Comparison of ENCODE assay signal across 27 mouse cellular contexts in genomic region chrX:106871894-106872293, GRCm38 (mm10). TPM values are rescaled to one million over a fixed set of nuclear protein-coding genes. Genes with fewer than 3 reads are reported as not detected.
DNase-seq lines count a peak whose midpoint lies in the region; ATAC-seq and TF ChIP-seq lines count a peak whose summit lies in the region.
"Had no signal": no experiment of that assay in that cellular context is flagged by ENCODE, and none has a peak within 500 bp of the region (broad histone marks: within the 10 kb centered on the region; RNA-seq: fewer than 3 reads in every experiment).

No protein-coding gene starts in this region.

- no peak for TF ChIP-seq CTCF in gastrocnemius, adult 2 months (IDR thresholded peaks at IDR 0.05)

- H3K9ac ChIP-seq in embryonic facial prominence, embryonic 12.5 days: no peak overlapping the region
- H3K9ac ChIP-seq in embryonic facial prominence, embryonic 15.5 days: no peak overlapping the region
- no peak overlapping the region for H3K9ac ChIP-seq in limb, embryonic 14.5 days (ENCODE audit: low read depth, low read length, severe bottlenecking)
- H3K9ac ChIP-seq: forebrain, embryonic 13.5 days; hindbrain, embryonic 14.5 days; intestine, embryonic 15.5 days; liver, postnatal 0 days; midbrain, embryonic 13.5 days had no signal

- no peaks in the 10 kb centered on the region for H3K9me3 ChIP-seq in embryonic facial prominence, embryonic 12.5 days
- no peaks in the 10 kb centered on the region for H3K9me3 ChIP-seq in embryonic facial prominence, embryonic 15.5 days (replicated peaks)
- no peaks in the 10 kb centered on the region for H3K9me3 ChIP-seq in limb, embryonic 14.5 days (ENCODE audit: control insufficient read depth, low read length)
- H3K9me3 ChIP-seq: forebrain, embryonic 13.5 days; intestine, embryonic 15.5 days; megakaryocyte, embryonic 14.5 days; midbrain, embryonic 13.5 days had no signal

- H3K27ac ChIP-seq in gastrocnemius, adult 2 months: 0 out of 2 replicates have a peak overlapping the region, but pooled peaks have one; percentile 38
- peak overlapping the region; percentile 60; the same call in 1 of the 2 replicates for H3K27ac ChIP-seq in embryonic facial prominence, embryonic 12.5 days
- peak overlapping the region; percentile 77 for H3K27ac ChIP-seq in embryonic facial prominence, embryonic 15.5 days (replicated peaks)
- peak overlapping the region; percentile 52; the same call in 1 of the 2 replicates for H3K27ac ChIP-seq in limb, embryonic 14.5 days (replicated peaks; ENCODE audit: low read depth, low read length)
- H3K27ac ChIP-seq: forebrain, embryonic 13.5 days; hindbrain, embryonic 14.5 days; intestine, embryonic 15.5 days; midbrain, embryonic 13.5 days had no signal

- H3K4me1 ChIP-seq in embryonic facial prominence, embryonic 12.5 days: no peaks in the 10 kb centered on the region
- no peaks in the 10 kb centered on the region for H3K4me1 ChIP-seq in embryonic facial prominence, embryonic 15.5 days
- no peaks in the 10 kb centered on the region for H3K4me1 ChIP-seq in limb, embryonic 14.5 days (ENCODE audit: control insufficient read depth, insufficient read depth, low read length)
- H3K4me1 ChIP-seq: forebrain, embryonic 13.5 days; intestine, embryonic 15.5 days; megakaryocyte, embryonic 14.5 days; midbrain, embryonic 13.5 days had no signal

- no peak for ATAC-seq in embryonic facial prominence, embryonic 12.5 days (ENCODE audit: insufficient number of reproducible peaks, insufficient read depth, low FRiP score, low TSS enrichment)
- no peak for ATAC-seq in embryonic facial prominence, embryonic 15.5 days (ENCODE audit: insufficient number of reproducible peaks, low FRiP score, low TSS enrichment, low read depth)
- peak; percentile 79 for ATAC-seq in limb, embryonic 14.5 days (ENCODE audit: low FRiP score, low read depth)
- ATAC-seq: intestine, embryonic 15.5 days; liver, postnatal 0 days; midbrain, embryonic 13.5 days; Patski had no signal

- H3K4me2 ChIP-seq in embryonic facial prominence, embryonic 12.5 days (replicated peaks): no peak overlapping the region
- H3K4me2 ChIP-seq in embryonic facial prominence, embryonic 15.5 days (replicated peaks): no peak overlapping the region
- H3K4me2 ChIP-seq in limb, embryonic 14.5 days (replicated peaks; ENCODE audit: low read depth, low read length, severe bottlenecking): no peak overlapping the region
- H3K4me2 ChIP-seq: forebrain, embryonic 13.5 days; hindbrain, embryonic 14.5 days; intestine, embryonic 15.5 days; liver, embryonic 11.5 days; midbrain, embryonic 13.5 days had no signal

- H3K27me3 ChIP-seq in embryonic facial prominence, embryonic 12.5 days: no peaks in the 10 kb centered on the region
- H3K27me3 ChIP-seq in embryonic facial prominence, embryonic 15.5 days: no peaks in the 10 kb centered on the region
- H3K27me3 ChIP-seq in limb, embryonic 14.5 days (ENCODE audit: control insufficient read depth, insufficient read depth, low read length): no peaks in the 10 kb centered on the region
- H3K27me3 ChIP-seq: intestine, embryonic 15.5 days; midbrain, embryonic 13.5 days had no signal

- 31% methylated on average over 3 of the region's 3 CpGs for WGBS in embryonic facial prominence, embryonic 12.5 days
- WGBS in embryonic facial prominence, embryonic 15.5 days: 25% methylated on average over 3 of the region's 3 CpGs
- 37% methylated on average over 3 of the region's 3 CpGs for WGBS in limb, embryonic 14.5 days

- intact Hi-C loops in gastrocnemius, adult 2 months (cut with DNase I): no loop called here

- no peak for DNase-seq in gastrocnemius, adult 2 months
- no peak for DNase-seq in gastrocnemius, adult 8-10 months (ENCODE audit: low spot score in 2 of 2)
- DNase-seq in limb, embryonic 14.5 days (ENCODE audit: low spot score): peak; percentile 53
- no peak for DNase-seq in heart, adult 11 months
- no peak for DNase-seq in cerebellum, adult 11-12 months
- DNase-seq: adrenal gland, postnatal 36 days; cerebellum, adult 9-11 months; gastrocnemius, postnatal 25 days; heart, postnatal 4 days; kidney, adult 9 months; liver, postnatal 0 days; lung, postnatal 36 days had no signal

- no peak overlapping the region for H3K4me3 ChIP-seq in gastrocnemius, adult 2 months
- no peak overlapping the region for H3K4me3 ChIP-seq in embryonic facial prominence, embryonic 12.5 days
- no peak overlapping the region for H3K4me3 ChIP-seq in embryonic facial prominence, embryonic 15.5 days (replicated peaks)
- no peak overlapping the region for H3K4me3 ChIP-seq in limb, embryonic 14.5 days (replicated peaks; ENCODE audit: low read length)
- H3K4me3 ChIP-seq: erythroblast, embryonic 14.5 days; forebrain, embryonic 13.5 days; intestine, embryonic 15.5 days; megakaryocyte, embryonic 14.5 days; midbrain, embryonic 13.5 days had no signal

- H3K36me3 ChIP-seq in embryonic facial prominence, embryonic 12.5 days: no peaks in the 10 kb centered on the region
- no peaks in the 10 kb centered on the region for H3K36me3 ChIP-seq in embryonic facial prominence, embryonic 15.5 days
- H3K36me3 ChIP-seq in limb, embryonic 14.5 days (ENCODE audit: control insufficient read depth, insufficient read depth, low read length): no peaks in the 10 kb centered on the region
- H3K36me3 ChIP-seq: intestine, embryonic 15.5 days; midbrain, embryonic 13.5 days had no signal

- no peak for TF ChIP-seq POLR2A in limb, embryonic 14.5 days (IDR thresholded peaks at IDR 0.05; ENCODE audit: borderline replicate concordance, extremely low read depth, insufficient read depth, insufficient read length)

RNA-seq across cellular contexts. Expression of gene Rtl3, which starts 31.4 kb away (rescaled TPM):
- total RNA-seq in gastrocnemius, adult 2 months (2021): 1 to 10 TPM in 1 of 2 experiments, under 1 TPM in 1; 0.41 to 1.8 TPM
- under 1 TPM; 0.46 to 0.56 (median 0.48) TPM for total RNA-seq in gastrocnemius, adult 8-10 months (2022)
- 44.1 and 57.9 TPM in 2 replicates for polyA plus RNA-seq in embryonic facial prominence, embryonic 12.5 days (2016; fragmentation: Nextera tagmentation; extraction: Ambion mirVana)
- polyA plus RNA-seq in embryonic facial prominence, embryonic 15.5 days (2015; fragmentation: Nextera tagmentation; extraction: Ambion mirVana): 68.5 and 73.5 TPM in 2 replicates
- 130 and 150 TPM in 2 replicates for polyA plus RNA-seq in limb, embryonic 14.5 days (2012; rRNA removed)
- 89.8 and 99.1 TPM in 2 replicates for polyA plus RNA-seq in limb, embryonic 14.5 days (2014; fragmentation: Nextera tagmentation; extraction: Ambion mirVana)
- total RNA-seq: common myeloid progenitor, adult 5-6 weeks; ES-E14; left cerebral cortex, adult 18-20 months; monocyte, adult 5-6 weeks; neutrophil, adult 5-6 weeks had no signal
- polyA plus RNA-seq: erythroblast, embryonic 14.5 days; Patski had no signal

RNA-seq across cellular contexts. Expression of gene Lpar4, which starts 48.5 kb away (rescaled TPM):
- total RNA-seq in gastrocnemius, adult 2 months (2021): under 1 TPM; 0.42 to 0.64 TPM
- total RNA-seq in gastrocnemius, adult 8-10 months (2022): under 1 TPM; 0.19 to 0.73 (median 0.48) TPM
- polyA plus RNA-seq in embryonic facial prominence, embryonic 12.5 days (2016; fragmentation: Nextera tagmentation; extraction: Ambion mirVana): 30.8 and 32.2 TPM in 2 replicates
- polyA plus RNA-seq in embryonic facial prominence, embryonic 15.5 days (2015; fragmentation: Nextera tagmentation; extraction: Ambion mirVana): 28.0 and 29.9 TPM in 2 replicates
- 19.4 and 24.6 TPM in 2 replicates for polyA plus RNA-seq in limb, embryonic 14.5 days (2012; rRNA removed)
- polyA plus RNA-seq in limb, embryonic 14.5 days (2014; fragmentation: Nextera tagmentation; extraction: Ambion mirVana): 41.6 and 46.1 TPM in 2 replicates
- total RNA-seq: neutrophil, adult 5-6 weeks had no signal
- polyA plus RNA-seq: erythroblast, embryonic 14.5 days; Patski had no signal
